Mouse (Mus musculus) layer of hippocampus, postnatal 36 days (tissue): ENCODE data around the gene Ica1. TPM values are rescaled to one million over a fixed set of nuclear protein-coding genes. Genes with fewer than 3 reads are reported as not detected.

Experiments
- DNase-seq, 2 experiments: peaks; one replicate each; pipeline ENCODE4 v3.0.0; 2022
- total RNA-seq, 2 experiments: library from RNA; stranded (reverse); gene quantifications; 2 replicates each; pipeline ENCODE4 v1.2.3; 2021

Ica1 gene
- total RNA-seq, 2 experiments from 2014 or later: 56.3 to 61.7 TPM

GRCm38 (mm10) chr6:8686678-8687580, 91.4 kb downstream of the Ica1 start:
- no peak for DNase-seq

GRCm38 (mm10) chr6:8683379-8683778, 94.9 kb downstream of the Ica1 start:
- no peak for DNase-seq

- no peak for DNase-seq
These were observed 97.4 kb downstream of the Ica1 start for GRCm38 (mm10) chr6:8680931-8681330.

GRCm38 (mm10) chr6:8673013-8673412, 105.3 kb downstream of the Ica1 start:
- no peak for DNase-seq

- DNase-seq: no peak
These were observed 108.9 kb downstream of the Ica1 start for GRCm38 (mm10) chr6:8669343-8669742.

- DNase-seq: no peak
These were observed 110.1 kb downstream of the Ica1 start for GRCm38 (mm10) chr6:8668013-8668811.

GRCm38 (mm10) chr6:8665786-8666185, 112.5 kb downstream of the Ica1 start:
- no peak for DNase-seq

- no peak for DNase-seq
These were observed 113.3 kb downstream of the Ica1 start for GRCm38 (mm10) chr6:8664956-8665355.

- DNase-seq: no peak
These were observed 115.1 kb downstream of the Ica1 start for GRCm38 (mm10) chr6:8663092-8663740.

GRCm38 (mm10) chr6:8661404-8661803, 116.9 kb downstream of the Ica1 start:
- DNase-seq: no peak

GRCm38 (mm10) chr6:8660076-8660475, 118.2 kb downstream of the Ica1 start:
- no peak for DNase-seq

GRCm38 (mm10) chr6:8659194-8659959, 118.9 kb downstream of the Ica1 start:
- no peak for DNase-seq

GRCm38 (mm10) chr6:8658431-8658830, 119.9 kb downstream of the Ica1 start:
- DNase-seq: no peak

- DNase-seq: no peak
These were observed 120.8 kb downstream of the Ica1 start for GRCm38 (mm10) chr6:8657459-8657858.

GRCm38 (mm10) chr6:8655454-8655853, 122.8 kb downstream of the Ica1 start:
- DNase-seq: no peak

GRCm38 (mm10) chr6:8650413-8650812, 127.9 kb downstream of the Ica1 start:
- no peak for DNase-seq

GRCm38 (mm10) chr6:8649295-8649865, 128.9 kb downstream of the Ica1 start:
- DNase-seq: no peak

GRCm38 (mm10) chr6:8648185-8648901, 129.9 kb downstream of the Ica1 start:
- no peak for DNase-seq

- no peak for DNase-seq
These were observed 130.6 kb downstream of the Ica1 start for GRCm38 (mm10) chr6:8647513-8648184.

- no peak for DNase-seq
These were observed 132.6 kb downstream of the Ica1 start for GRCm38 (mm10) chr6:8645708-8646107.

- no peak for DNase-seq
These were observed 133.6 kb downstream of the Ica1 start for GRCm38 (mm10) chr6:8644703-8645102.
